Mouse (Mus musculus): Measurements from ENCODE around the gene Ak5.

DNA sequence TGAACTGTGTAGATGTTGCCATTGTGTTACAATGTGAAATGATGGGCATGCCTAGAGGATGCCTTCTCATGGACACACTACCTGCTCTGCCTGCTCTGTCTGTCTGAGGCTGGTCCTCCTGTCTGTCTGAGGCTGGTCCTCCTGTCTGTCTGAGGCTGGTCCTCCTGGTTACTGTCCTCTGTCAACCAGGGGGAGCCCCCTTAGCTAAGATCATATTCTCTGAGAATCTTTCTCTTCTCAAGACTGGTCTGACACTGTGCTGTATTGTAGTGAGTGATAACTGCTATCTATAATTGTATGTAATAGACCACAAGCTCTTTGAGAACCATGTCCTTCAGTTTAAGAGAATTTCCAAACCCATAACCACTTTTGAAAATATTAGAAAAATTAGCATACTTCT lies 232.6 kb downstream of the Ak5 start:
- TF ChIP-seq POLR2A (IDR thresholded peaks at IDR 0.05; ENCODE audit: borderline replicate concordance, insufficient read depth, low read length) (no peak), CTCF (IDR thresholded peaks at IDR 0.05; ENCODE audit: borderline replicate concordance, insufficient read depth, low read depth, low read length) (no peak)
